ENCODE assay signal across 8 mouse cellular contexts in genomic region chr5:148740366-148741266, GRCm38 (mm10).
DNase-seq lines count a peak whose midpoint lies in the region; ATAC-seq and TF ChIP-seq lines count a peak whose summit lies in the region.

No protein-coding gene starts in this region.

- no peak overlapping the region for H3K9ac ChIP-seq in hindbrain, embryonic 13.5 days

- peak overlapping the region; percentile 42 for H3K4me2 ChIP-seq in myocyte (ENCODE audit: low read depth)
- no peak overlapping the region for H3K4me2 ChIP-seq in hindbrain, embryonic 13.5 days

- intact Hi-C loops in heart, postnatal 10 days (cut with DNase I), result no loop called here

- no peak overlapping the region for H3K4me3 ChIP-seq in myocyte
- H3K4me3 ChIP-seq in hindbrain, embryonic 13.5 days, result no peak overlapping the region

- no peak overlapping the region for H3K27ac ChIP-seq in hindbrain, embryonic 13.5 days

- no peak overlapping the region for H3ac ChIP-seq in myocyte (ENCODE audit: control insufficient read depth, insufficient read length)

- H3K79me2 ChIP-seq in myocyte (ENCODE audit: control insufficient read depth, insufficient read depth), result no peaks in the 10 kb centered on the region

- no peaks in the 10 kb centered on the region for H3K36me3 ChIP-seq in myocyte (ENCODE audit: control insufficient read depth, insufficient read depth)
- H3K36me3 ChIP-seq in hindbrain, embryonic 13.5 days, result no peaks in the 10 kb centered on the region

- TF ChIP-seq POLR2A in myocyte (IDR thresholded peaks at IDR 0.05; ENCODE audit: insufficient read length, low read depth), result no peak

- ATAC-seq in erythroid progenitor cell, adult 5-6 weeks (replicated peaks; ENCODE audit: low FRiP score, poor library complexity, severe bottlenecking), result no peak
- ATAC-seq in hindbrain, embryonic 13.5 days (ENCODE audit: low FRiP score), result no peak

- H3K4me1 ChIP-seq in hindbrain, embryonic 13.5 days (replicated peaks), result 0 out of 2 replicates have a peak, but pooled peaks cover 8% of the 10 kb centered on the region

- peak; percentile 35 for DNase-seq in embryo, embryonic 10 days (ENCODE audit: low spot score)
- no peak for DNase-seq in embryo, embryonic 9.5 days (ENCODE audit: extremely low spot score)
- peak; percentile 86 to 89 for DNase-seq in adrenal gland, postnatal 36 days
- peak; percentile 84 to 87 for DNase-seq in heart, postnatal 10 days
- peak; percentile 13 to 18 for DNase-seq in layer of hippocampus, postnatal 14 days (ENCODE audit: low spot score in 2 of 2)

- H3K9me3 ChIP-seq in hindbrain, embryonic 13.5 days, result peaks cover 6% of the 10 kb centered on the region; the same call in 1 of the 2 replicates

- no peaks in the 10 kb centered on the region for H3K27me3 ChIP-seq in myocyte (ENCODE audit: control insufficient read depth, insufficient read depth, insufficient read length)
- no peaks in the 10 kb centered on the region for H3K27me3 ChIP-seq in hindbrain, embryonic 13.5 days

- 71% methylated on average over 15 of the region's 15 CpGs for WGBS in hindbrain, embryonic 13.5 days

TF ChIP-seq in myocyte, 11 proteins besides CTCF, POLR2A, EP300 and RAD21:
- no peak for TF ChIP-seq REST (IDR thresholded peaks at IDR 0.05; ENCODE audit: insufficient read depth, insufficient read length)
- TF ChIP-seq POLR2AphosphoS2 (IDR thresholded peaks at IDR 0.05; ENCODE audit: insufficient read length, low read depth), result no peak
- TF ChIP-seq USF1 (IDR thresholded peaks at IDR 0.05; ENCODE audit: low read depth), result no peak
- TF ChIP-seq MYOD1 (IDR thresholded peaks at IDR 0.05; ENCODE audit: control insufficient read depth in 1 of 3, insufficient read length in 2 of 3, low read depth in 2 of 3), result no peak
- TF ChIP-seq SRF (IDR thresholded peaks at IDR 0.05; ENCODE audit: control insufficient read depth, insufficient read length, low read depth), result no peak
- TF ChIP-seq E2F4 (IDR thresholded peaks at IDR 0.05; ENCODE audit: insufficient read depth), result no peak
- no peak for TF ChIP-seq TCF3 (IDR thresholded peaks at IDR 0.05; ENCODE audit: insufficient read length, low read depth)
- TF ChIP-seq TCF12 (IDR thresholded peaks at IDR 0.05; ENCODE audit: insufficient read depth, poor library complexity, severe bottlenecking), result no peak
- no peak for TF ChIP-seq CEBPB (IDR thresholded peaks at IDR 0.05; ENCODE audit: insufficient read depth, poor library complexity, severe bottlenecking)
- no peak for TF ChIP-seq MAX (IDR thresholded peaks at IDR 0.05; ENCODE audit: low read depth)
- TF ChIP-seq MYOG (IDR thresholded peaks at IDR 0.05; ENCODE audit: control insufficient read depth in 1 of 3, insufficient read depth in 1 of 3, insufficient read length in 2 of 3, low read depth in 2 of 3), result no peak
